Mouse (Mus musculus) liver, postnatal 0 days (tissue): ENCODE measurements around the gene Gm11733. TPM values are rescaled to one million over a fixed set of nuclear protein-coding genes. Genes with fewer than 3 reads are reported as not detected.

Experiments
- ATAC-seq: fragments of 200-750 bp; cut with Nextera tagmentation; 2 replicates; pipeline ENCODE4 v1.8.0; 2017; ENCODE audit warnings: mild to moderate bottlenecking, moderate library complexity
- DNase-seq: peaks from one replicate; pipeline ENCODE4 v3.0.0-alpha.2; 2016
- H3K27ac ChIP-seq: fragments of 300-500 bp; sonication (generic); 2 replicates; pipeline ENCODE4 v1.5.1; 2014; ENCODE audit warnings: antibody characterized with exemption, moderate library complexity, mild to moderate bottlenecking, low read depth
- H3K27me3 ChIP-seq: fragments of 300-500 bp; sonication (generic); 2 replicates; pipeline ENCODE4 v1.6.1; 2014; ENCODE audit warnings: low read length, control low read depth, mixed read lengths; ENCODE audit not compliant: insufficient read depth
- H3K36me3 ChIP-seq: fragments of 300-500 bp; sonication (generic); replicated peaks from 2 replicates; pipeline ENCODE4 v1.6.1; 2014; ENCODE audit warnings: mild to moderate bottlenecking, control low read depth, low read length, moderate library complexity, mixed read lengths; ENCODE audit not compliant: insufficient read depth
- H3K4me1 ChIP-seq: fragments of 300-500 bp; sonication (generic); 2 replicates; pipeline ENCODE4 v1.6.1; 2014; ENCODE audit warnings: antibody characterized with exemption, mild to moderate bottlenecking, control low read depth; ENCODE audit not compliant: insufficient read depth
- H3K4me2 ChIP-seq: fragments of 300-500 bp; sonication (generic); 2 replicates; pipeline ENCODE4 v1.6.1; 2014; ENCODE audit warnings: low read depth, mild to moderate bottlenecking, low read length, moderate library complexity, mixed read lengths
- H3K4me3 ChIP-seq: fragments of 300-500 bp; sonication (generic); 2 replicates; pipeline ENCODE4 v1.5.1; 2014; ENCODE audit warnings: low read depth, low read length
- H3K9ac ChIP-seq: fragments of 300-500 bp; sonication (generic); replicated peaks from 2 replicates; pipeline ENCODE4 v1.6.1; 2014; ENCODE audit warnings: mild to moderate bottlenecking, moderate library complexity
- H3K9me3 ChIP-seq: fragments of 300-500 bp; sonication (generic); 2 replicates; pipeline ENCODE4 v1.6.1; 2016; ENCODE audit warnings: mild to moderate bottlenecking, control low read depth, low read length, mixed read lengths
- CTCF ChIP-seq: sonication (generic); IDR thresholded peaks from 2 replicates; pipeline ENCODE4 v1.5.1; 2016; ENCODE audit warnings: antibody characterized with exemption, low read depth
- EP300 ChIP-seq: IDR thresholded peaks from 2 replicates; pipeline ENCODE4 v1.6.1; 2016; ENCODE audit warnings: antibody characterized with exemption, low read depth, mild to moderate bottlenecking
- WGBS: fragments of 180-500 bp; shearing (Covaris S2); extraction: QIAGEN DNeasy Blood & Tissue Kit; methylation state at CpG from one replicate; pipeline ENCODE4 v1.1.7; 2014; ENCODE audit not compliant: insufficient replicate concordance; 5-methylcytosine and 5-hydroxymethylcytosine counted together
- polyA plus RNA-seq: library from polyadenylated mRNA; unstranded; fragments of >200 nt; fragmentation: Nextera tagmentation; extraction: Ambion mirVana; gene quantifications from 2 replicates; pipeline ENCODE4 v1.2.1, GENCODE M21; 2015

The Gm11733 gene
- not detected in 2 replicates for polyA plus RNA-seq

GRCm38 (mm10) chr11:117484198-117484597 lies at the start of gene Gm11733:
TSS of gene Gm11733 (plus strand) at chr11:117484368.
- WGBS: 42% methylated on average over 12 of the region's 12 CpGs
- TF ChIP-seq CTCF (no peak), EP300 (no peak)
- H3K27me3 ChIP-seq: peaks cover 11% of the 10 kb centered on the region; the same call in 1 of the 2 replicates

GRCm38 (mm10) chr11:117436401-117437109 lies 47.6 kb upstream of the Gm11733 start:
- no peaks in the 10 kb centered on the region for H3K36me3 ChIP-seq
- H3K9me3 ChIP-seq: peaks cover 4% of the 10 kb centered on the region; the same call in 1 of the 2 replicates
- H3K9ac ChIP-seq: no peak overlapping the region
- no peak overlapping the region for H3K4me3 ChIP-seq
- no peak overlapping the region for H3K27ac ChIP-seq
- DNase-seq (no peak), ATAC-seq (no peak)
- WGBS: 29% methylated on average over 22 of the region's 22 CpGs
- no peaks in the 10 kb centered on the region for H3K4me1 ChIP-seq
- H3K27me3 ChIP-seq: peaks cover 38% of the 10 kb centered on the region
- H3K4me2 ChIP-seq: no peak overlapping the region
- no peak for TF ChIP-seq CTCF
- TF ChIP-seq EP300: no peak

More at GRCm38 (mm10) chr11:117484198-117484597, at the start of gene Gm11733:
- Histone ChIP-seq H3K9me3 (peaks cover 6% of the 10 kb centered on the region), H3K4me1 (peaks cover 6% of the 10 kb centered on the region; the same call in 1 of the 2 replicates), H3K4me2 (peak within 1 kb of the TSS; percentile 57), H3K36me3 (no peaks in the 10 kb centered on the region), H3K9ac (no peak within 1 kb of the TSS), H3K27ac (no peak within 1 kb of the TSS), H3K4me3 (no peak within 1 kb of the TSS)
- DNase-seq (no peak), ATAC-seq (no peak)

- peaks cover 4% of the 10 kb centered on the region; the same call in 1 of the 2 replicates for H3K9me3 ChIP-seq
- H3K4me1 ChIP-seq: no peaks in the 10 kb centered on the region
- H3K27me3 ChIP-seq: peaks cover 38% of the 10 kb centered on the region
- DNase-seq: no peak
- 45% methylated on average over 7 of the region's 7 CpGs for WGBS
- H3K9ac ChIP-seq: no peak overlapping the region
- no peak overlapping the region for H3K4me3 ChIP-seq
- no peak overlapping the region for H3K4me2 ChIP-seq
- no peak for ATAC-seq
- no peaks in the 10 kb centered on the region for H3K36me3 ChIP-seq
- H3K27ac ChIP-seq: no peak overlapping the region
- TF ChIP-seq CTCF (no peak), EP300 (no peak)
Measured at GRCm38 (mm10) chr11:117437110-117437490, 47.1 kb upstream of the Gm11733 start.

- WGBS: 39% methylated on average over 6 of the region's 6 CpGs
- Histone ChIP-seq H3K27me3 (peaks cover 38% of the 10 kb centered on the region), H3K9me3 (no peaks in the 10 kb centered on the region)
Measured at GRCm38 (mm10) chr11:117438363-117438762, 45.8 kb upstream of the Gm11733 start.

GRCm38 (mm10) chr11:117440865-117441425 lies 43.2 kb upstream of the Gm11733 start:
- DNase-seq: no peak
- TF ChIP-seq EP300 (no peak), CTCF (no peak)
- Histone ChIP-seq H3K4me1 (no peaks in the 10 kb centered on the region), H3K9me3 (no peaks in the 10 kb centered on the region), H3K27me3 (peaks cover 32% of the 10 kb centered on the region), H3K4me2 (no peak overlapping the region), H3K4me3 (no peak overlapping the region), H3K27ac (no peak overlapping the region), H3K36me3 (no peaks in the 10 kb centered on the region), H3K9ac (no peak overlapping the region)
- ATAC-seq: no peak
- WGBS: 18% methylated on average over 22 of the region's 22 CpGs

More at GRCm38 (mm10) chr11:117438363-117438762, 45.8 kb upstream of the Gm11733 start:
- H3K9ac ChIP-seq: no peak overlapping the region
- TF ChIP-seq CTCF (no peak), EP300 (no peak)
- DNase-seq (no peak), ATAC-seq (no peak)
- H3K4me1 ChIP-seq: no peaks in the 10 kb centered on the region
- H3K4me3 ChIP-seq: no peak overlapping the region
- no peak overlapping the region for H3K4me2 ChIP-seq
- no peak overlapping the region for H3K27ac ChIP-seq
- H3K36me3 ChIP-seq: no peaks in the 10 kb centered on the region

- DNase-seq (no peak), ATAC-seq (no peak)
- 62% methylated on average over 2 of the region's 2 CpGs for WGBS
- H3K4me1 ChIP-seq: no peaks in the 10 kb centered on the region
- H3K27me3 ChIP-seq: peaks cover 16% of the 10 kb centered on the region
- no peaks in the 10 kb centered on the region for H3K36me3 ChIP-seq
- no peak overlapping the region for H3K9ac ChIP-seq
- H3K27ac ChIP-seq: no peak overlapping the region
- TF ChIP-seq EP300: no peak
- no peaks in the 10 kb centered on the region for H3K9me3 ChIP-seq
- no peak overlapping the region for H3K4me3 ChIP-seq
- H3K4me2 ChIP-seq: no peak overlapping the region
Measured at GRCm38 (mm10) chr11:117444090-117444489, 40.1 kb upstream of the Gm11733 start.
